Mouse (Mus musculus) right cerebral cortex, postnatal 10 days (tissue): Measurements from ENCODE around the gene Hypk.

ENCODE experiments used
- DNase-seq, 2 experiments: peaks; one replicate each; pipeline ENCODE4 v3.0.0; 2021; ENCODE audit warnings: low spot score in 2 of 2

Gene Hypk

DNA sequence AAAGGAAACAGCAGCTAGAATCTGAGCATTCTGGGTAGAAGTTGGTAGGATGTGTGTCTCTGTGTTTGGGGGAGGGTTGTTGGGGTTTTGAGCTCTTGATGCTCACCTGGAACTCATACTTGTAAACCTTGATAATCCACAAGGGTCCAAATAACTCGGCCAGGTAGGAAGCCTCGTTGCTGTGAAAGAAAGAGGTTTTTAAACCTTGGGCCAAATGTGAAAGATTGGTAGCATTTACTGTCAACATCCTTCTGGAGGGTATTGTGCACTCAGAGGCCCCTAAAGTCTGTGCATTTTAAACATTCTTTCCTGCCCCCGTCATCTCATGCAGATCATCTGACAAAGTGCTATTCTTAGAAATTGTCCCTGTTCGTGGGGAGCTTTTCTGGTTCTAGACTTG, at the start of gene Hypk:
Hypk (plus strand) TSS at position 301 of the 400 bp plus-strand sequence.
- no peak for DNase-seq

- DNase-seq: no peak
Observed at GRCm38 (mm10) chr2:121403296-121403695, 49.8 kb upstream of the Hypk start.

- no peak for DNase-seq
Observed at GRCm38 (mm10) chr2:121408160-121408559, 44.9 kb upstream of the Hypk start.

DNA sequence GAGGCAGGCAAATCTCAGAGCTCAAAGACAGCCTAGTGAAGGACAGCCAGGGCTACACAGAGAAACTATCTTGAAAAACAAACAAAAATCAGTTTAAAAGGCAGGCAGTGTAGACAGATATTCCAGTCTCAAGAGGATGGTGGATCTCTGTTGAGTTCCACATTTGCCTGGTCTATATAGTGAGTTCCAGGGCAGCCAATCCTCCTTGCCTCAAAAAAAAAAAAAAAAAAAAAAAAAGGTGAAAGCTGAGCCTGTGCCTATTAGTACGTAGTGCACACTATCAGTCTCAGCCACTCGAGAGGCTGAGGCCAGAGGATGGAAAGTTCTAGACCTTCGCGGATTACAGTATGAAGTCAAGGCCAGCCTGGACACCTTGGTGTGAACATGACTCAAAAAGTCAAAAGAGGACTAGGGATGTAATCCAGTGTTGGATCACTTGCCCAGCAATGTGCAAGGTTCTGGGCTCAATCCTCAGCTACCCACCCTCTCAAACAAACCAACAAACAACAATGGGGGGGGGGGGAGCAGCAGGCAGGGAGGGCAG, 40.2 kb upstream of the Hypk start:
- DNase-seq: no peak

GRCm38 (mm10) chr2:121413387-121414042, 39.6 kb upstream of the Hypk start, which contains the start of the genes Pdia3 and Catsper2:
TSS of gene Pdia3 (plus strand) at chr2:121413775.
TSS of gene Catsper2 (minus strand) at chr2:121413792.
- DNase-seq: peak; percentile 97 to 98

DNA sequence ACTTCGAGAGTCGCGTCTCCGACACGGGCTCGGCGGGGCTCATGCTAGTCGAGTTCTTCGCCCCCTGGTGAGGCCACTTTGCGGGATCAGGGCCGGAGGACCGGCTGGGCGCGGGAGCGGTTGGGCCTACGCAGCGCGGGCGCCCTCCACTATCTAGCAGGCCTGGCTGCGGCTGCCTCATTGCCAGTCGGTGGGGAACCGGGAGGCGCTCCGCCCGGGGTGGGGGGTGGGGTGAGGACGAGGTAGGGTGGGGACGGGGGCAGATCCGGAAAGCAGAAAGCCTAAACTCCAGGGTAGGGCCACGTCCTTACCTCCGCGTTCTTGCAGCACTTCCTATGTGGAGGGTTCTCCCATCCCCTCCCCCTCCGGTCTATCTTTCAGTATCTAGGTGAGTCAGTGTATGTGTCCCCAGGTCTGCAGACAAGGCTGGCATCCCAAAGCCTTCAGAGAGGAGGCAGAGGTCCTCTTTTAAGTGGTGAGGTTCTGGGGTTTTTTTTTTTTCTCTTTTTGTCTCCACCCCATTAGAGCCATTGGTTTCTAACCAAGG, 38.9 kb upstream of the Hypk start:
- peak in 1 of 2 experiments; percentile 63 for DNase-seq

DNA sequence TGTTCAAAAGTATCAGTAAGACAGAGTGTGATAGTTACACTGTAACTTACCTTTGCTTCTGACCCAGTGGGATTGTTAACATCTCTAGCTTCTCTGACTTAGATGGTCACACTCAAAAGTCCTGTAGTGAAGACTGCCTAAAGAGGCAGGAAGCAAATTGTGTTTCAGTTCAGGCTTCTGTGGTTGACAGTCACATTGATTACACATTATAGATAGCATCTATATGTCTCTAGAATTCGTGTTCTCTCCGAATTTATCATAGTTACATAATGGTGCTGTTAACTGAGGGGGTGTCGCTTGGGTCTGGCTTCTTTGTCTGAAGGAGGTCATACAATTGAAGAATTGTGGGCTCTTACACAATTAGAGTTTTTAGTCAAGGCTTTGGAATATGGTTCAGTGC, 38.0 kb upstream of the Hypk start:
- DNase-seq: no peak

- DNase-seq: no peak
Observed at GRCm38 (mm10) chr2:121415591-121415990, 37.5 kb upstream of the Hypk start.

GRCm38 (mm10) chr2:121416356-121416755, 36.7 kb upstream of the Hypk start:
- DNase-seq: no peak

DNA sequence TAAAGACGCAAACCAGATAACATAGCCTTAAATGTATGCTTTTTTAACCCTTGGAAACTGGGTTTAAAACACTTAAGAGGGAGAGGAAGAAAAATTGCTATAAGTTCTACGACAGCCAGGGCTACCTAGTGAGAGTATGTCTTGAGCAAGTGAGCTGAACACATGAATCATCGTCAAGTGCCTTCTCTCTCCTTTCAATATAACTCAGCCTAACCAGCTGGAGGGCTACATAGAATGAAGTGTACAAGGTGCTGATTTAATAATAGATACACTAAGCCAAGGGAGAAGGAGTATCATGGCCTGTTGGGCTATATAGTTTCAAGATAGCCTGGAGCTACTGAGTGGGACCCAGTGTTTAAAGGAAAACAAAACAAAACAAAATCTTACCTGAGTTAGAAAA, 34.6 kb upstream of the Hypk start:
- DNase-seq: no peak

- no peak for DNase-seq
Observed at GRCm38 (mm10) chr2:121423166-121423565, 29.9 kb upstream of the Hypk start.

- no peak for DNase-seq
Observed at GRCm38 (mm10) chr2:121425890-121426289, 27.2 kb upstream of the Hypk start.

GRCm38 (mm10) chr2:121434854-121435253, 18.2 kb upstream of the Hypk start:
- DNase-seq: no peak

DNA sequence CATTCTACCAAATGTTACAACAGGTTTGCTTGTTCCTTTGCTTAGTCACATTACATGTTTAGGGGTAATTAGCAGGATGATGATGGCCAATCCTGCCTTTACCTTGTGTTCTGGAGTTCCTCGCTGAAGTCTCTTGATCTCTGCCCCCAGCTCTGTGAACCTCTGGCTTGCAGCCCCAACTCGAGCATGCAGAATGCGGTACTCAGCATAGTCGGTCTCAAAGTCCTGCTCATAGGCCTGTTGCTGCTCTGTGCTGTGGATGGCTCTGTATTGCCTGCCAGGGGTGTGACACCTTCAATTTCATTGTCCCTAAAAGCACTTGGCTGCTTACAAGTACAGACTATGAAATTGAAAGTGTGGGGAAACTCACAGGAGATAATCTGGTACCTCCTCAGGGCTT, 13.3 kb upstream of the Hypk start:
- DNase-seq: no peak

- no peak for DNase-seq
Observed at GRCm38 (mm10) chr2:121440834-121441605, 12.1 kb upstream of the Hypk start.

- no peak for DNase-seq
Observed at GRCm38 (mm10) chr2:121441800-121442199, 11.3 kb upstream of the Hypk start.

DNA sequence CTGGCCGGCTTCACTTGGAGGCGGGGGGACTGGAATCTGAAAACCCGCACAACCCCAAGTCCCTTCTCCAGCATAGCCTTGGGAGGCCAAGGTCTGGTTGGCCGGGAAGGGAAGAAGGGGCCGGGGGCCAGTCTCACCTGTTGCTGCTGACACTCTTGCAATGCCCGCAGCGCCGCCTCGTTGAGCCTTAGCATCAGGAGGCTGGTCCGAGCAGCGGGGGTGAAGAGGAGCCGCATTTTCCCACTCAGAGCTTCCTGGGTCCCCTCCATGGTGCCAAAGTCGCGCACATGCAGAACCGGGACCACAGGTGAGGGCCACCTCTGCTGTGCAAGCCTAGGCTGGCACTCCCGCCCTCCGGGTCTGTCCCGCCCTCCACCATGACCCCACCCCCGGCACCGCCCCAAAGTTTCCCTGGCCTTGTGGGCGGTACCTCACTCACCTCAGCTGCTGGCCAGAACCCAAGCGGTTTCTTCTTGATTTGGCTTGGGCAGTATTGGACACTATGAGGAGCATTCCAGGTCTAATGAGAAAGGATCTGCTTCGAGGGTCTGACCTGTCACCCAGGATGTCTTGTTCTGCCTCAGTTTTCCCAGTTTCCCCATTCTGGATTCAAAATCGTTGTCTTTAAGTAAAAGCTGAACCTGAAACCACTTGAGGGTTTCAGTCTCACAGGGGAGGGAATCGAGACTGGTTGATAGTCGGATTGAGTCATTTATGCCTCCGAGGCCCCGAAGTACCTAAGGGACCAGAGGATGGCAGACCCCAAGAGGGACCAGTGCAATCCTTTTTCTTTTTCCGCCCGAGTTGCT, 10.6 kb upstream of the Hypk start:
- DNase-seq: peak in 1 of 2 experiments; percentile 32

- no peak for DNase-seq
Observed at GRCm38 (mm10) chr2:121443068-121443349, 10.1 kb upstream of the Hypk start.

- no peak for DNase-seq
Observed at GRCm38 (mm10) chr2:121444178-121444577, 8.9 kb upstream of the Hypk start, which contains the start of gene Ell3. TSS of gene Ell3 (minus strand) at chr2:121444278.

- DNase-seq: no peak
Observed at GRCm38 (mm10) chr2:121445117-121445516, 8.0 kb upstream of the Hypk start.

- no peak for DNase-seq
Observed at GRCm38 (mm10) chr2:121446506-121446905, 6.6 kb upstream of the Hypk start.

DNA sequence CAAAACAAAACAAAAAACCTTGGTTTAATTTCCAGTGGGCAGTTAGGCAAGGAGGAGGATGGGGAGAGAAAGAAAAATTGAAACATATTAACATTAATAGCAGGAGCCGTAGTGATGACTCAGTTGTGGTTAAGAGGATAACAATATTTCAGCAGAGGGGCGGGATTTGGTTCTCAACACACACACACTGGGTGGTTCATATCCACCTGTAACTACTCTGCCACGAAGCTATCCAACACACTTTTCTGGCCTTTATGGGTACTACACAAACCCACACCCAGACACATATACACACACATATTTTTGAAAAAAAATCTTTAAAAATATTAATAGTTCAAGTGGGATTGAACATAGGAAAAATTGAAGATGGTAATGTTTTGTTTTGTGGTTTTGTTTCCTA, 6.1 kb upstream of the Hypk start:
- DNase-seq: no peak
